ENCODE assay signal across 8 mouse cellular contexts in genomic region chr8:71366771-71367528, GRCm38 (mm10). TPM values are rescaled to one million over a fixed set of nuclear protein-coding genes. Genes with fewer than 3 reads are reported as not detected.
DNase-seq lines count a peak whose midpoint lies in the region; ATAC-seq and TF ChIP-seq lines count a peak whose summit lies in the region.

Use1 (plus strand) TSS chr8:71366848.

- under 1% methylated on average over 56 of the region's 56 CpGs for WGBS in hindbrain, postnatal 0 days

- H3K9ac ChIP-seq in hindbrain, postnatal 0 days (replicated peaks; ENCODE audit: low read length), result peak within 1 kb of the TSS; percentile 65

- DNase-seq in T-cell, adult 2 months (ENCODE audit: low spot score), result peak; percentile 89
- DNase-seq in cerebellum, postnatal 36 days, result peak; percentile 84 to 90
- peak; percentile 93 for DNase-seq in gastrocnemius, adult 2 months
- DNase-seq in hindbrain, postnatal 0 days (ENCODE audit: low spot score), result peak; percentile 94
- peak; percentile 88 to 89 for DNase-seq in left cerebral cortex, adult 2 months (ENCODE audit: extremely low spot score in 1 of 2, low spot score in 2 of 2)
- peak; percentile 89 to 95 for DNase-seq in right cerebral cortex, adult 2 months (ENCODE audit: low spot score in 2 of 2)
- peak; percentile 94 for DNase-seq in urinary bladder, postnatal 14 days (ENCODE audit: low spot score)

- peaks cover 7% of the 10 kb centered on the region for H3K4me1 ChIP-seq in hindbrain, postnatal 0 days (ENCODE audit: insufficient read depth, low read length)

- peaks cover 13% of the 10 kb centered on the region for H3K36me3 ChIP-seq in hindbrain, postnatal 0 days (ENCODE audit: insufficient read depth, low read length)

- peak within 1 kb of the TSS; percentile 70 for H3K4me2 ChIP-seq in hindbrain, postnatal 0 days (ENCODE audit: low read depth, low read length)

- no peaks in the 10 kb centered on the region for H3K27me3 ChIP-seq in hindbrain, postnatal 0 days (ENCODE audit: insufficient read depth, low read length)

- TF ChIP-seq CTCF in gastrocnemius, adult 2 months (IDR thresholded peaks at IDR 0.05), result no peak
- TF ChIP-seq CTCF in hindbrain, postnatal 0 days (IDR thresholded peaks at IDR 0.05; ENCODE audit: low read depth), result no peak
- TF ChIP-seq CTCF in left cerebral cortex, adult 2 months (IDR thresholded peaks at IDR 0.05), result no peak

- H3K4me3 ChIP-seq in gastrocnemius, adult 2 months, result peak within 1 kb of the TSS; percentile 87
- H3K4me3 ChIP-seq in hindbrain, postnatal 0 days (ENCODE audit: low read length), result peak within 1 kb of the TSS; percentile 52
- H3K4me3 ChIP-seq in left cerebral cortex, adult 2 months, result peak within 1 kb of the TSS; percentile 65

- peak; percentile 84 for ATAC-seq in hindbrain, postnatal 0 days
- peak; percentile 71 for ATAC-seq in megakaryocyte, adult 5-6 weeks (ENCODE audit: poor library complexity, severe bottlenecking)

- intact Hi-C loops in gastrocnemius, adult 2 months (cut with DNase I), result loop anchor here (2.0 kb wide), 1 partner anchor 94 kb away; the partner anchor contains the start of genes Haus8 and Myo9b
- intact Hi-C loops in left cerebral cortex, adult 2 months (cut with DNase I), result loop anchor here (2.0 to 5.0 kb wide), 4 partner anchors 30 to 555 kb away; partner anchors contain the start of genes Babam1, Haus8, Myo9b and Rpl18a

- peak within 1 kb of the TSS; percentile 99 for H3K27ac ChIP-seq in gastrocnemius, adult 2 months
- peak within 1 kb of the TSS; percentile 87 for H3K27ac ChIP-seq in hindbrain, postnatal 0 days
- peak within 1 kb of the TSS; percentile 99 for H3K27ac ChIP-seq in left cerebral cortex, adult 2 months

- H3K9me3 ChIP-seq in hindbrain, postnatal 0 days (ENCODE audit: low read length), result no peaks in the 10 kb centered on the region

RNA-seq across cellular contexts. Expression of gene Use1, which starts in this region (rescaled TPM):
- total RNA-seq in gastrocnemius, adult 2 months (2021), result 100 to 1,000 TPM in 1 of 2 experiments, 10 to 100 TPM in 1; 79.7 to 104 TPM
- total RNA-seq in hindbrain, postnatal 0 days (2014; rRNA removed), result 116 and 119 TPM in 2 replicates
- polyA plus RNA-seq in hindbrain, postnatal 0 days (2015; fragmentation: Nextera tagmentation; extraction: Ambion mirVana), result 123 and 129 TPM in 2 replicates
- 100 to 1,000 TPM; 110 to 113 TPM for total RNA-seq in left cerebral cortex, adult 2 months (2021)
- 124 and 135 TPM in 2 replicates for total RNA-seq in megakaryocyte, adult 5-6 weeks (2015)
- total RNA-seq in megakaryocyte, adult 5-6 weeks (2017), result 167 and 180 TPM in 2 replicates

Comparison
In these comparisons a context has a peak if more than half of its experiments do, and no peak if none do; other contexts are left out.
1. Peak in every context shown above with its lines: DNase-seq, ATAC-seq, H3K4me3 ChIP-seq and H3K27ac ChIP-seq.